Mouse (Mus musculus) heart, adult 9 months (tissue): ENCODE results near the gene Ankrd44.

Source experiments
- DNase-seq, 2 experiments: peaks; one replicate each; pipeline ENCODE4 v3.0.0; 2022; ENCODE audit warnings: low spot score in 2 of 2

The Ankrd44 gene

GRCm38 (mm10) chr1:54888449-54888848, 37.7 kb downstream of the Ankrd44 start:
- DNase-seq, result no peak

GRCm38 (mm10) chr1:54887873-54888272, 38.3 kb downstream of the Ankrd44 start:
- no peak for DNase-seq

GRCm38 (mm10) chr1:54882856-54883467, 43.2 kb downstream of the Ankrd44 start:
- DNase-seq, result no peak

DNA sequence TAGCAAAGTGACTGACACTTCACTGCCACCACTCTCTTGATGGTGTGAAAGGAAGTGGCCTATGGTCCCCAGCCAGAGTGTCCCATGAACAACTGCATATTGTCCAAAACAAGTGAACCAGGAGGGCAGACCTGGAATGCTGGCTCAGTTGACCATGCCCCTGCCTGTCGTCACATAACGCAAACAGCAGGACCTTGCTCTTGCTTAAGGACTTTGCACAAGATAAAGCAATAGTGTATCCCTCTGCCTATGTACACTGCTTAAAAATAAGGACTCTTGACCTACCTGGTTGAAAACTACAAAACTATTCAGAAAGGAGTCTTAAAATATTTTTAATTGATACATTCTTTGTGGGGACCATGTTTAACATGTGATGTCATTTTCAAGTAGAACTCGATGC, 44.7 kb downstream of the Ankrd44 start:
- no peak for DNase-seq

DNA sequence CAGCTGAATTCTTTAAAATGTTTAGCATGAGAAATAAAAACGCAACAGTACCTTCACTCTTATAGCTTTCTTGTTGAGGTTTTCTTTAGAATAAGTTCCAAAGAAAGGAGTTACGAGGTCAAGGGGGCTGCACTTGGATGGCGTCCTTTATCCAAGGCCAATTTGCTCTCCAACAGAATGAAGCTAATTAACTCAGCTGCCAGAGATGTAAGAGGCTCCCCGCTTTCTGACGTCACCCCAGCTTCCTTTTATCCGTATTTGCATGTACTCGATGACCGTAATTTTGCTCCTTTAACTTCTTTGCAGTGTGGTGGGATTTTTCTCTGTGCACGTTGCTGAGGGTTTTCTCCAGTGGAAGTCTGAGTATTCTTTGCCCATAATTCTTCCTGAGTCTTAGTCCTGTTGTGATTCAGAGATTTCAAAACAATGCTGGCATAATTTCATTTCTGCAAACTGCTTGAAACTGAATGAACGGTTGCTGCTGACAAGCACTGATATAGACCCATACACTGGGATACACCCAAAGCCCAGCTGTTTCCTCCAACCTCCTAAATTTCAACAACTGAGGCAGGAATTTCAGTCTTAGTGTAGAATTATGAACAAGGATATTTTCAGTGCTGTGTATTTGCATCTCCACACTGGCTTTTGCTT, 48.6 kb downstream of the Ankrd44 start:
- DNase-seq, result no peak

GRCm38 (mm10) chr1:54877014-54877413, 49.2 kb downstream of the Ankrd44 start:
- no peak for DNase-seq

- no peak for DNase-seq
These were observed 52.1 kb downstream of the Ankrd44 start for GRCm38 (mm10) chr1:54874094-54874493.

- no peak for DNase-seq
These were observed 53.1 kb downstream of the Ankrd44 start for GRCm38 (mm10) chr1:54872857-54873616.

GRCm38 (mm10) chr1:54871321-54871720, 54.9 kb downstream of the Ankrd44 start:
- DNase-seq, result no peak

DNA sequence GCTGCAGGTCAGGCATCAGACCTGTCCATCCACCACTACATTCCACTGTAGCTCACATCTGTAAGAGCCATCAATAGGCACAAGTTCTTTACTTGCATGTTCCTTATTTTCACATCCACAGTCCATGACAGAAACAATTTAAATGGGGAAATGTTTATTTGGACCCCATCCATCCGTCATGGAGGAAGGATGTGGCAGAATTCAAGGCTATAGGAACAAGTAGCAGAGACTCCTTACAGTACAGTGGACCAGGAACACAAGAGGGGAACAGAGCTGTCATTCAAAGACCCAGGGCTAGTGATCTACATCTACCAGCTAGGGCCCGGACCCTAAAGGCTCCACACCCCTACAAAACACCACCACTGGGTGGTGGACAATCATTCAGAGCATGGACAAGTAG, 55.6 kb downstream of the Ankrd44 start:
- DNase-seq, result no peak

GRCm38 (mm10) chr1:54867226-54867625, 59.0 kb downstream of the Ankrd44 start:
- DNase-seq, result no peak

- DNase-seq, result no peak
These were observed 60.1 kb downstream of the Ankrd44 start for GRCm38 (mm10) chr1:54866131-54866530.

DNA sequence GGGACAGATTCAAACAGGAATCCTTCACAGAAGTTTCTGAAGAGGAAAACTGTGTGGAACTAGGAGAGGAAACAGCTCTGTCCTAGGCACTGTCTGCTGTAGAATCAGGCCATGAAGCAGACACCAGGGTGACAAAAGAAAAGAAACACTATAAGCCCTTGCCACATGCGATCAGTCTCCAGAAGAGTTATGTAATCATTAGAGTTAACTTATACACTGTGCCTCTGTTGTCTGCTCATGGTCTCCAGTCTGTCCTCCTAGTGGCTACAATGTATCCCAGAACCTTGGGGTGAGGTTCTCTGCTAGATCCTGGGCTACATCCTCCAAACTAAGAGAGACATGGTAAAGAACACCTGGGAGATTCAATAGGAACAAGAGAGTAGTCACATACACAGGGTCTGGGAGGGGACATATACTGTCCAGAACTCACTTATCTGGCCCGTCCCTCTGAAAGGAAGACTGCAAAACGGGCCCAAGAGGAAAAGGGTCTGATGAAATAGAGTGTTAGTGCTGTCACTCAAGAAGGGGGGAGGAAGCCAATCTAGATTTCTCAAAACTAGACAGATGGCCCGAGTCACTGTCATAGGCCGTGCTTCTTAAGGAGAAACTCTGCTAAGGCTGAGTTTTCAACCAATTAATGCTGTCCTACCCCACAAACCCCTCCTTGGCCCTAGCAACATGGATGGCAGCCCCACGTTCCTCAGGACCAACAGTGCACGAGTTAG, 61.1 kb downstream of the Ankrd44 start:
- no peak for DNase-seq

- DNase-seq, result no peak
These were observed 65.8 kb downstream of the Ankrd44 start for GRCm38 (mm10) chr1:54860361-54860760.

DNA sequence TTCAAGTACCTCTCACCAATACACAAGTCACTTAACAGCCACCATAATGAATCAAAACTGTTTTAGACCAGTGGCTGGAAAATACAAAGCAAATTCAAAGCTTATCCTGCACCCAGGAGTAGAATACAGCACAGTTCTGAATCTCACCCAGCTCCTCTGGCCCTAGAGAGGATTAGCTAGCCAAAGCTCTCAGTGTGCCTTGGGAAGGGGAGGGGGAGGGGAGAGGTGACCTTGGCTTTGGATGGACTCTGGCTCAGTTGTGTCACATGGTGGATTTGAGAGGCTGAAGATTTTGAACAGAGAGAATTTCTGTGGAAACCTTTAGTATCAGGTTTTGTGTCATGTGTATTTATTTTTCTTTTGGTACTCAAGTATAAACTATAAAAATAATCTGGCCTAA, 66.3 kb downstream of the Ankrd44 start:
- no peak for DNase-seq

GRCm38 (mm10) chr1:54858898-54859297, 67.3 kb downstream of the Ankrd44 start:
- no peak for DNase-seq

DNA sequence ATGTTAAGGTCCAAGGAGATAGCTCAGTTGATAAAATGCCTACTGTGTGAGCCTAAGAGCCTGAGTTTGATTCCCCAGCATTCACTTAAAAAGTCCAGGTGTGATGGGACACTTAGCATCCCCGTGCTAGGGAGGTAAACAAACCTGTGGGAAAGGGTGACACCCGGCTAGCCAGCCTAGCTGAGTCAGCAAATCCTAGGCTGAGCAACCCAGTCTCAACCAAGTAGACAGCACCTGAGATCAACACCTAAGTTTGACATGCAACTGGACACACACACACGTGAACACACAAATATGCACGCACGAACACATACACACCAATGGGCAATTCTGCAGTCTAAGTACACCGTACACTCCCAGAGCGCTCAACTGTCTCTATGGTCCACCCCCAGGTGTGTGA, 69.7 kb downstream of the Ankrd44 start:
- DNase-seq, result no peak

GRCm38 (mm10) chr1:54855970-54856369, 70.2 kb downstream of the Ankrd44 start:
- DNase-seq, result no peak

DNA sequence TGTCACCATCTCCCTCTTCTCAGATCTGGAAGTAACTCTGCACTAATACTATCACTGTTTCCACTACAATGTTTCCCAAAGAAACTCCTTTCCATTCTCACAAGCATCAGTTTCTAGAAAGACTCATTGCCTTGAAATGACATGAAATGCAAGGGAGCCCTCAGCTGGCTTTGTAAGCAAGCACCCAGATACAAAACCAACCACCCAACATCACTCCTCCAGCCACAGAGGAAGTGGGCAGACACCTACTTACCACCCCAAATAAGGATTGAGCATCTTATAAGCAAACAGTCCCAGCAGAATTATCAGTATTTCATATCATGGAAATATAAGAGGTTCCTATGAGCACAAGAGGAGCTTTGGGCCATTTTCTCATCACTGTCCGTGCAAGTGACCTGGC, 71.8 kb downstream of the Ankrd44 start:
- no peak for DNase-seq

- no peak for DNase-seq
These were observed 72.7 kb downstream of the Ankrd44 start for GRCm38 (mm10) chr1:54853311-54854000.

- no peak for DNase-seq
These were observed 74.6 kb downstream of the Ankrd44 start for GRCm38 (mm10) chr1:54851610-54852009.

DNA sequence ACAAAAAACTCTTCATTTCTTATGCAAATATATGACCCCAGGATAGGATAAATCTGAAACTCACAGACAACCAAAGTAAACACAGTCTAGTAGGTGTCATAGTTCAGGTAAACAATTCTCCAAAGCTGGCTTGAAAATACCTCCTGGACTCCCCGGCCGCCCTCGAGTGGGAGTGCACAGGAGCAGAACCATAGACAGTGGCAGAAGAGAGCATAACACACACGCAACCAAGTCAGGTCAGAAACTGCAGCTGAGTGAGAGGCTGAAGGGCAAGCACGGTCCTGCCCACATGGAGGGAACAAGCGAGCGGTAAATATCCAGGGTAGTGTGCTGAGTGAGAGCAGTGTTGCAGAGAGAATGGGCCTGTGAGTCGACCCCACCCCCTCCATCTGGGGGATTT, 76.1 kb downstream of the Ankrd44 start:
- DNase-seq, result no peak
